Mouse (Mus musculus): ENCODE data around the gene Adprhl1. TPM values are rescaled to one million over a fixed set of nuclear protein-coding genes. Genes with fewer than 3 reads are reported as not detected.

Adprhl1 gene
- total and polyA plus RNA-seq, 3 experiments, result not detected

GRCm38 (mm10) chr8:13187229-13187628 lies 66.7 kb downstream of the Adprhl1 start:
- in situ Hi-C loops (cut with MboI; ENCODE audit: low pct_ligation_motif_present, low pct_unique_long_range_greater_than_20kb, low sequenced_read_pairs), result no loop called here
- DNase-seq (ENCODE audit: extremely low read depth), result no peak

GRCm38 (mm10) chr8:13186819-13187218 lies 67.1 kb downstream of the Adprhl1 start:
- H3K36me3 ChIP-seq (replicated peaks in 1 of 2; ENCODE audit: control insufficient read depth in 1 of 2, insufficient read depth in 1 of 2, low read length in 1 of 2), result no peaks in the 10 kb centered on the region
- H3K79me2 ChIP-seq (replicated peaks; ENCODE audit: control insufficient read depth, extremely low read depth, insufficient read depth, poor library complexity, severe bottlenecking), result no peaks in the 10 kb centered on the region
- no peak overlapping the region for H3K4me3 ChIP-seq (replicated peaks in 1 of 3; ENCODE audit: low read depth in 2 of 3, low read length in 2 of 3, poor library complexity in 1 of 3)
- no peak overlapping the region for H3K27ac ChIP-seq (ENCODE audit: insufficient read depth, low read depth)
- no peaks in the 10 kb centered on the region for H3K4me1 ChIP-seq (ENCODE audit: control insufficient read depth in 1 of 2, insufficient read depth in 2 of 2)
- no peaks in the 10 kb centered on the region for H3K9me3 ChIP-seq (replicated peaks; ENCODE audit: low read length)
- TF ChIP-seq MYC (IDR thresholded peaks at IDR 0.05; ENCODE audit: low read depth, low read length), result no peak
- TF ChIP-seq ZMIZ1 (IDR thresholded peaks at IDR 0.05; ENCODE audit: low read depth, low read length), result no peak
- no peak for TF ChIP-seq NRF1 (IDR thresholded peaks at IDR 0.05; ENCODE audit: low read depth, low read length)
- no peak for TF ChIP-seq CHD2 (IDR thresholded peaks at IDR 0.05; ENCODE audit: low read length)
- no peak for TF ChIP-seq KAT2A (IDR thresholded peaks at IDR 0.05; ENCODE audit: insufficient replicate concordance, low read length)
- no peak for TF ChIP-seq RCOR1 (conservative IDR thresholded peaks at IDR 0.05; ENCODE audit: low read depth, low read length)
- TF ChIP-seq JUND (conservative IDR thresholded peaks at IDR 0.05; ENCODE audit: low read depth, low read length), result no peak
- no peak for TF ChIP-seq TCF12 (IDR thresholded peaks at IDR 0.05; ENCODE audit: low read depth, low read length)
- DNase-seq (ENCODE audit: extremely low read depth), result no peak
- H3K27me3 ChIP-seq (replicated peaks), result peaks cover 92% of the 10 kb centered on the region
- no peak overlapping the region for H3K9ac ChIP-seq (ENCODE audit: insufficient read depth, low read depth)
- H3K4me2 ChIP-seq (ENCODE audit: insufficient read depth, low read depth, poor library complexity, severe bottlenecking), result no peak overlapping the region
- dilution Hi-C loops (cut with MboI; ENCODE audit: extremely low pct_ligation_motif_present, extremely low pct_unique_long_range_greater_than_20kb, low sequenced_read_pairs), result no loop called here
- in situ Hi-C loops (cut with MboI; ENCODE audit: low pct_ligation_motif_present, low pct_unique_long_range_greater_than_20kb, low sequenced_read_pairs), result no loop called here

More at GRCm38 (mm10) chr8:13187229-13187628, 66.7 kb downstream of the Adprhl1 start:
- dilution Hi-C loops (cut with MboI; ENCODE audit: extremely low pct_ligation_motif_present, extremely low pct_unique_long_range_greater_than_20kb, low sequenced_read_pairs), result no loop called here
- Histone ChIP-seq H3K27me3 (replicated peaks) (peaks cover 92% of the 10 kb centered on the region), H3K79me2 (replicated peaks; ENCODE audit: control insufficient read depth, extremely low read depth, insufficient read depth, poor library complexity, severe bottlenecking) (no peaks in the 10 kb centered on the region), H3K4me2 (ENCODE audit: insufficient read depth, low read depth, poor library complexity, severe bottlenecking) (no peak overlapping the region), H3K27ac (ENCODE audit: insufficient read depth, low read depth) (no peak overlapping the region), H3K9me3 (replicated peaks; ENCODE audit: low read length) (no peaks in the 10 kb centered on the region), H3K9ac (ENCODE audit: insufficient read depth, low read depth) (no peak overlapping the region), H3K4me3 (replicated peaks in 1 of 3; ENCODE audit: low read depth in 2 of 3, low read length in 2 of 3, poor library complexity in 1 of 3) (no peak overlapping the region), H3K4me1 (ENCODE audit: control insufficient read depth in 1 of 2, insufficient read depth in 2 of 2) (no peaks in the 10 kb centered on the region), H3K36me3 (replicated peaks in 1 of 2; ENCODE audit: control insufficient read depth in 1 of 2, insufficient read depth in 1 of 2, low read length in 1 of 2) (no peaks in the 10 kb centered on the region)
- TF ChIP-seq E2F4 (IDR thresholded peaks at IDR 0.05; ENCODE audit: insufficient replicate concordance, low read depth, low read length), result no peak
- no peak for TF ChIP-seq ZKSCAN1 (IDR thresholded peaks at IDR 0.05; ENCODE audit: borderline replicate concordance, low read depth, low read length)
- TF ChIP-seq MAZ (IDR thresholded peaks at IDR 0.05; ENCODE audit: low read depth, low read length), result no peak
- no peak for TF ChIP-seq RCOR1 (conservative IDR thresholded peaks at IDR 0.05; ENCODE audit: low read depth, low read length)

- Histone ChIP-seq H3K9ac (ENCODE audit: insufficient read depth, low read depth) (no peak overlapping the region), H3K27me3 (replicated peaks) (peaks cover 57% of the 10 kb centered on the region), H3K79me2 (replicated peaks; ENCODE audit: control insufficient read depth, extremely low read depth, insufficient read depth, poor library complexity, severe bottlenecking) (no peaks in the 10 kb centered on the region), H3K9me3 (replicated peaks; ENCODE audit: low read length) (no peaks in the 10 kb centered on the region), H3K4me2 (ENCODE audit: insufficient read depth, low read depth, poor library complexity, severe bottlenecking) (no peak overlapping the region), H3K36me3 (replicated peaks in 1 of 2; ENCODE audit: control insufficient read depth in 1 of 2, insufficient read depth in 1 of 2, low read length in 1 of 2) (peaks cover under 1 to 8% of the 10 kb centered on the region in 2 experiments), H3K27ac (ENCODE audit: insufficient read depth, low read depth) (no peak overlapping the region), H3K4me1 (ENCODE audit: control insufficient read depth in 1 of 2, insufficient read depth in 2 of 2) (peaks cover 7 to 14% of the 10 kb centered on the region in 2 experiments; a peak in 3 of 4 replicates), H3K4me3 (replicated peaks in 1 of 3; ENCODE audit: low read depth in 2 of 3, low read length in 2 of 3, poor library complexity in 1 of 3) (no peak overlapping the region)
- dilution Hi-C loops (cut with MboI; ENCODE audit: extremely low pct_ligation_motif_present, extremely low pct_unique_long_range_greater_than_20kb, low sequenced_read_pairs) (no loop called here), in situ Hi-C loops (cut with MboI; ENCODE audit: low pct_ligation_motif_present, low pct_unique_long_range_greater_than_20kb, low sequenced_read_pairs) (no loop called here)
- DNase-seq (ENCODE audit: extremely low read depth), result no peak
- TF ChIP-seq IRF4 (IDR thresholded peaks at IDR 0.05; ENCODE audit: low read depth, low read length) (no peak), ZC3H11A (IDR thresholded peaks at IDR 0.05; ENCODE audit: low read depth, low read length) (no peak), JUND (conservative IDR thresholded peaks at IDR 0.05; ENCODE audit: low read depth, low read length) (no peak), NELFE (IDR thresholded peaks at IDR 0.05; ENCODE audit: low read depth, low read length) (no peak), USF2 (conservative IDR thresholded peaks at IDR 0.05; ENCODE audit: low read depth, low read length) (no peak), MAFK (IDR thresholded peaks at IDR 0.05; ENCODE audit: insufficient replicate concordance, low read length) (no peak), USF1 (IDR thresholded peaks at IDR 0.05; ENCODE audit: low read depth, low read length) (no peak)
These were observed 72.3 kb downstream of the Adprhl1 start for GRCm38 (mm10) chr8:13181691-13181976.

Measured in CH12.LX (cell line).